Mouse (Mus musculus): ENCODE data around the gene Chd1.

The Chd1 gene

GRCm38 (mm10) chr17:15704475-15705300 is at the start of gene Chd1:
Gene Chd1, plus strand, starts transcription at chr17:15704967.
- DNase-seq (ENCODE audit: low read depth, low spot score), result peak; percentile 93

DNA sequence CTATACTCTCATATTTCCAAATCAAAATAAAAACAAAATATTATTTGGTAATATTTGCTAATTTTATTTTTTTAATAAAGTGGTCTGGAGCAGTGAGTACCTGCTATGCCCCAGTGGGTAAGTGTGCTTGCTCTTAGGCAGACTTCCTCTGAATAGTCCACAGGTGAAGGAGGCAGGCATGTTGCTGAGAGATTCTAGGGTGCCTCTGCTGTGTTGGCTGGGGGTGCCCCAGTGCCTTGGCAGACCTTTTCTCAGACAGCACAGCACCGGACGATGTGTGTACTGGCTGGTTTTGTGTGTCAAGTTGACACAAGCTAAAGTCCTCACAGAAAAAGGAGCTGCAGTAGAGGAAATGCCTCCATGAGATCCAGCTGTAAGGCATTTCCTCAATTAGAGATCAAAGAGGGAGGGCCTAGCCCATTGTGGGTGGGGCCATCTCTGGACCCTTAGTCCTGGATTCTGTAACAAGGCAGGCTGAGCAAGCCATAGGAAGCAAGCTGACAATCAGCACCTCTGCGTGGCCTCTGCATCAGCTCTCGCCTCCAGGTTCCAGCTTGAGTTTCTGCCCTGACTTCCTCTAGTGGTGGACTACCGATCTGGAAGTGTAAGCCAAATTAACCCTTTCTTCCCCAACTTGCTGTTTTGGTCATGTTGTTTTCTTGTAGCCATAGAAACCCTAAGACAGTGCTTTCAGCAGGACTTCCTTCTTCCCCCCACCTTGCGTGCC is 47.7 kb upstream of the Chd1 start:
- no peak for DNase-seq (ENCODE audit: low read depth, low spot score)

DNA sequence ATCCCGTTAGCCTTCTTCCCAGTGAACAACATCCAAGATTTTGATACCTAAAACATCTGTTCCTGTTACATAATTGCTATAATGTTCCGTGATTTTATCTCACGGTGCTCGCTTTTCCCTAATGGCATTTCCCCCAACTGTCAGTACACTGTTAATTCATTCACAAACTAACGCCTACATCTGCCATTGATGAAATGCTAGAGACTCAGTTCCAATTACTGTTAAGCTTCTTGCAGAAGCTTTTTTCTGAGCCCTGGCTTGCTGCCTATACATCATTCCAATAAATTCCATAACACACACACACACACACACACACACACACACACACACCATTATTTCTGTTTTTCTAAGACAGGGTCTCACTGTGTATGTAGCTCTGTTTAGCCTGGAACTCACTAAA is 31.9 kb upstream of the Chd1 start:
- no peak for DNase-seq (ENCODE audit: low read depth, low spot score)

DNA sequence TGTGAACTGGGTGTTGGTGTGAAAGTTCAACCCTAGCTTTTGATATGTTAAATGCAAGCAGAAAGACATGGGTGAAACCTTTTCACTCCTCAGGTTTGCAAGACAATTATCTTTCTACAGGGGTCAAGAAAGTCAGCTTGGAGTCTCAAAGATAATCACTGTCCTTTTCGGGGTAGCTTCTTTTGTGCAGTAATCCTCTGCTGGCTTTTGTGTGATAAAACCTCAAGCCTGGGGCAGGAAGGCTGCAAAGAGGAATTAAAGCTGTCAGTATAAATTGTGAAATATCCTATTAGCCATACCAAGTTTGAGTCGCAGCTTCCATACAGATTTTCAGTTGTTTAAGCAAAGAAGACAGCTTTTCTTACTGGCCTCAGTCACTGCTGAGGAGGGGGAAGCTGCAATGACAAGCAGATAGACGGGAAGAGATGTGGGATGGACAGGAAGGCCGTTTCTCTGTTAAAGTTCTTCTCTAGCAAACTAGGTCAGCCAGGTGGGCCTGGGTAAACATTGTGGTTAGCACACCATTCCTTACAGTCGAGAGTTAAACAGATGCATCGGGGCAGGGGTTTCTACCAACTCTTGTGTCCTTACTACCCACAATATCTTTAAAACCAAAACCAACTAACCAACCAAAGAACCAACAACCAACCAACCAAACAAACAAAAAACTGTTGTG is 26.7 kb upstream of the Chd1 start:
- no peak for DNase-seq (ENCODE audit: low read depth, low spot score)

GRCm38 (mm10) chr17:15679966-15680630 is 24.7 kb upstream of the Chd1 start:
- no peak for DNase-seq (ENCODE audit: low read depth, low spot score)

DNA sequence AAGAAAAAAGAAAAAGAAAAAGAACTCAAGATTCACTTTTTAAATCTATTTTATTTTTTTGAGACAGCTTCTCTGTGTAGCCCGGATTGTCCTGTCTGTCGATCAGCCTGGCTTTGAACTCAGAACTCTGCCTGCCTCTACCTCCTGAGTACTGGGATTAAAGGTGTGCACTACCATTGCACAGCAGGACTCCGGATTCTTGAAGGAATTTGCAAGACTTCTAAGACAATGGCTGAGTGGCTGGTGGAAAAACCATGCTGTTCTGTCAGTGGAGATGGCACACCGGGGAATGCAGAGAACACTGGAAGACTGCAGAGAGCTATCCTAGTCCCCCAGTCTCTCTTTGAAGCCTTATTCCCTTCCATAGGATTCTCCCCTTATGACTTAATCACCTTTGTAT is 24.1 kb upstream of the Chd1 start:
- DNase-seq (ENCODE audit: low read depth, low spot score), result no peak

DNA sequence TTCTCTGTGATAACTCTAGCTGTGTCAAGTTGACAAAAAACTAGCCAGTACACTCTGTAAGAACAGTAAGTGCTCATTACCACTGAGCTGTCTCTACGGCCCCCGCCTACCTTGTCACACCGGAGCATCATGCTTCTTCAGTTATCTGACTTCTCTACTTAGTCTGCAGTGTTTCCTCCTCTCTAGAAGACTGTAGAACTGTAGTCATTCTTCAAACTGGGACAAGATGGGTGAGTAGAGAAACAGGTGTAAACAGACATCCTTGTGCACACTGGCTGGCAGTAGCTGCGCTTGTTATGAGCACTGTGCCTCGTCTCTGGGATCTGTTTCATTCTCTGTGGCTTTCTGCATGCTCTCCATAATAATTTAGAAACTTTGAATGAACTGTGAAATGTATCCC is 18.4 kb upstream of the Chd1 start:
- DNase-seq (ENCODE audit: low read depth, low spot score), result no peak

DNA sequence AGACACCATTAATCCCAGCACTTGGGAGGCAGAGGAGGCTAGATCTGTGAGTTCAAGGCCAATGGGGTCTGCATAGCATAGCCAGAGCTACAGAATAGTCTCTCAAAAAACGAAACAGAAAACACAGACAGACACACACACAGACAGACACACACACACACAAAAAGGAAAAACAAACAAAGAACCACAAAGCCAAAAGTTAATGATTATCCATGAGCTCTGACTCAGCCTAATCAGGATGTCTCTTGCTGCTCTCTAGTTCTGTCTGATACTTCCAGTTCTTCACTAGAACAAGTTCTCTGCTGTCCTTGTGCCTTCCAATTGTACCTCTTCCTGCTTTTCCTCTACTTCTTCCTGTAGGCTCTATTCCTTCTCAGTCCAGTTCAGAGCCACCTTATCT is 14.5 kb upstream of the Chd1 start:
- no peak for DNase-seq (ENCODE audit: low read depth, low spot score)

DNA sequence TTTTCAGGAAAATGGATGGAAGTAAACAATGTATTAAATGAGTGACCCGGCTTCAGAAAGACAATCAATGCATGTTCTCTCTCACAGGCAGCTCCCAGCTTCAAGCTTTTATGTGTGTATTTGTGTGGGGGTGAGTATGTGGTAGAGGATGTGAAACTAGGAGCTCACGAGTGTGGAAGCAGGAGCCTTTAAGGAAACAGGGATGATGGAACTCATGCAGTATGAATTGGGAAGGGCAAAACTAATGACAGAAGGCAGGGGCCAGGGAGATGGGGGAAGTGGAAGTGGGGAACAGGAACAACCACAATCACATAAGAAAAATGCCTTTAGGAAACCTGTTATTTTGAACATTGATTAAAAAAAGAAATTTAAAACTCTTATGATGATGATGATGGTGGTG is 9.2 kb upstream of the Chd1 start:
- no peak for DNase-seq (ENCODE audit: low read depth, low spot score)

DNA sequence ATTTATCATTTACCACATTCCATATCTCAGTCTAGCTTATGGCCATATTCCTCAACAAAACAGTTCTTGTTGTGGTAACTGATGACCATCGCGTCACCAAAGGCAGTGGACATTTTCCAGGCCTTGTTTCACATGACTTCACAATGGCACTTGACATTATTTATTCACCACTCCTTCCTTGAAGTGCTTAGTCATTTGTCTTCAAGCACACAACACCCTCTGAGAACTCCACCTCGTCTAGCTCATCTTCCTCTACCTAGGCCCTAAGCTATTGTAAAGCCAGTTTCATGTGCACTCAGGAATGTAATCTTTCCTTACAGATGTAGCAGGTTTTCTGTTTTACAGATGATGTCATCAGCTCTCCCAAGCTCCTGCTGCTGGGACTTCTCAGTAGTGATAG is 5.8 kb upstream of the Chd1 start:
- no peak for DNase-seq (ENCODE audit: low read depth, low spot score)

- DNase-seq (ENCODE audit: low read depth, low spot score), result no peak
These were observed 3.3 kb upstream of the Chd1 start for GRCm38 (mm10) chr17:15701505-15701904.

DNA sequence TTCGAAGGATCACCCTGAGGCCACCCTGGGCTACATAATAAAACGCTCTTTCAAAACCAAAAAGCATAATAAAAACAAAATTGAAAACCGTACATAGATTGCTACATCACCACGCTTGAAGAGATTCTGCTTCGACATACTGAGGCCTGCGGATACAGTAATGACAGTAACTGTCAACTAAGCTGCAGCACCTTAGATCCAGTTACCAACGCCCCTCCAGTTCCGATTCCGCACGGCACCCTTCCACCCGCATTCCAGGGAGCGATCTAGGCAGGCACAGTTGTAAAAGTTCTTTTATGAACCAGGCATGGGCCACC is 651 bp upstream of the Chd1 start:
- no peak for DNase-seq (ENCODE audit: low read depth, low spot score)

GRCm38 (mm10) chr17:15705303-15706284 is 827 bp downstream of the Chd1 start:
- DNase-seq (ENCODE audit: low read depth, low spot score), result peak; percentile 93

DNA sequence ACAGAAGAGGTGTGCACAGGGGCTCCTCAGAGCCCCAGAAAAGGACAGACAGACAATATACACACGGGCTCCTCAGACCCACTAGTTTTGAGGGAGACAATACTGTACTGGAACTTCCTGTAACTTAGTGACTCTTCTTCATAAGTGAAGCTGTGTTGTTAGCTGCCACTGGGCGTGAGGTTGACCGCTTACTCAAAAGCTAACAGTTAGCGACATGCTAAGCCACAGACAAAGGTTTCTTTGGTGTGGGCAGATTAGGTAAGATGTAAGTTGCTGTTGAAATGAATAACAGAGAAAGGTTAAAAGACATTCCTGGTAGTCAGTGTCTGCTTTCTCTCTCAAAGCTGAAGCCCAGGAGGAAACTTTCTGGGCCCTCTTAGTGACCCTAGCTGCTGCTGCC is 9.7 kb downstream of the Chd1 start:
- peak; percentile 33 for DNase-seq (ENCODE audit: low read depth, low spot score)

GRCm38 (mm10) chr17:15715013-15715902 is 10.5 kb downstream of the Chd1 start:
- DNase-seq (ENCODE audit: low read depth, low spot score), result peak; percentile 66

DNA sequence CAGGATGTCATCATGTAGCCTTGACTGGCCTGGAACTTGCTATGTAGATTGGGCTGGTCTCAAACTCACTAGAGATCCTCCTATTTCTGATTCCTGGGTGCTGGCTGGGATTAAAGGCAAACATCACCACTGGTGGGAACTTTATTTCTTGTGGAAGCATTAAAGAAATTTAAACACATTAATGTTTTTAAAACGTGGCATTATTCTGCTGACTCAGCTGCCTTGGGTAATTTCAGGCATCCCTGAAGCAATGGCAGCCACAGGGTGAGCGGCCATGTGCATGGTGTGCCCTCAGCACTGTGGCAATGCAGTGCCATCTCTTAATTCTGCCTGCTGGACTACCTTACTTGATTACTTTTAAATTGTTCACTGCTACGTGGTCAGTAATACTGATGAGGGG is 11.2 kb downstream of the Chd1 start:
- no peak for DNase-seq (ENCODE audit: low read depth, low spot score)

DNA sequence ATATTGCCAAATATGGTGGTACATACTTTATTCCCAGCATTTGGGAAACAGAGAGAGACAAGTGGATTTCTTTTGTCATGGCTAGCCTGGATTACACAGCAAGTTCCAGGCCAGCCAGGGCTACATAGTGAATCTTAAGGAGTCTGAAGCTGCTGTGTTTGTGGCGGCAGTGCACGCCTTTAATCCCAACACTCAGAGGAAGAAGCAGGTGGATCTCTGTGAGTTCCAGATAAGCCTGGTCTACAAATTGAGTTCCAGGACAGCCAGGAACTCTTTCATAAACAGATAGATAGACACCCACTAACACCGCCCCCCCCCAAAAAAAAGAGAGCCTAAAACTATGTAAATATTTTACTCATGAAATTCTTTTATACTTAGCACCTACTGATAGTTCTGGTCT is 16.1 kb downstream of the Chd1 start:
- DNase-seq (ENCODE audit: low read depth, low spot score), result no peak

- no peak for DNase-seq (ENCODE audit: low read depth, low spot score)
These were observed 18.5 kb downstream of the Chd1 start for GRCm38 (mm10) chr17:15723291-15723690.

GRCm38 (mm10) chr17:15723866-15724475 is 19.2 kb downstream of the Chd1 start:
- DNase-seq (ENCODE audit: low read depth, low spot score), result peak; percentile 78
